Mouse (Mus musculus): ENCODE measurements at regions not wholly inside any gene's neighbourhood (a gene's known extent, or its start where the extent isn't known, plus 50 kb on each side); places are given as distances from the start of the nearest gene placed in this dataset.

- TF ChIP-seq CTCF (IDR thresholded peaks at IDR 0.05), result no peak
- intact Hi-C loops (cut with DNase I), result no loop called here
- DNase-seq (ENCODE audit: extremely low spot score in 1 of 2, low spot score in 2 of 2), result no peak
- Histone ChIP-seq H3K27ac (no peak overlapping the region), H3K4me3 (no peak overlapping the region)
Measured at GRCm38 (mm10) chr13:90729078-90729477, 176.1 kb downstream of the Atp6ap1l start.

- DNase-seq (ENCODE audit: extremely low spot score in 1 of 2, low spot score in 2 of 2), result no peak
- intact Hi-C loops (cut with DNase I), result no loop called here
- no peak for TF ChIP-seq CTCF (IDR thresholded peaks at IDR 0.05)
- Histone ChIP-seq H3K27ac (no peak overlapping the region), H3K4me3 (no peak overlapping the region)
Measured at GRCm38 (mm10) chr13:90727816-90728215, 177.3 kb downstream of the Atp6ap1l start.

DNA sequence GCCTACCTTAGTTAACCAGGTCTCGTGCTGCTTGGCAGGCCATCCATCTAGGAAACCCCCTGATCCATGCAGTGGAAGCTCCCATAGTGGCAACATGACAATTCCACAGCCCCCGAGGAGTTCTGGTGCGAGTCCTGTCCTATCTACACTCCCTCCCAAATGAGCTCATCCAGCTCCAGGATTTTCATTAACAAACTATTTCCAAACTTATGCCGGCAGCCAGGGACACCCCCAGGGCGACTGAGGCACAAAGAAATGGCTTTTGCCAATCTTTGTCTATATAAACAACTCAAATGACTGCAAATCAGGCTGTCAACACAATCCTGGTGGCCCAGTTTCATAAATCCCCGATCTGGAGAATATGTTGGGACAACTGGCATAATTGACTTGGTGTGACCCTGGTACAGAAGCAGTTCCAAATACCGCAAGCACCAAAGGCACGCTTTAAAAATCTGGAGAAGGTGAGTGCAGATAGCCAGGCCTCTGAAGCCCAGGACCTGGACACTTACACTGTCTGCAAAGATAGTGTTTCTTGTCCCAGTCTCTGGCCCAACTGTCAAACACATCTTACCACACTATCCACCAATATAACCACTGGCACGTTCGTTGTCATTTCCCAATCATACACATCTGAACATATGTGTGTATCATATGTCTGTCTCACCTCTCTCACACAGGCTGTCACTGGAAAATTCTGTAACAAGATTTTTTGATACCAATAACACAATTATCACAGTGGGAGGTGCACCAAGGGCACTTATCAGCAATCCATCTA is 179.9 kb downstream of the Atp6ap1l start:
- intact Hi-C loops (cut with DNase I), result no loop called here
- TF ChIP-seq CTCF (IDR thresholded peaks at IDR 0.05), result no peak
- no peak for DNase-seq (ENCODE audit: extremely low spot score in 1 of 2, low spot score in 2 of 2)
- Histone ChIP-seq H3K4me3 (no peak overlapping the region), H3K27ac (no peak overlapping the region)

- no peak overlapping the region for H3K27ac ChIP-seq
- no peak for TF ChIP-seq CTCF (IDR thresholded peaks at IDR 0.05)
- no peak for DNase-seq (ENCODE audit: extremely low spot score in 1 of 2, low spot score in 2 of 2)
- H3K4me3 ChIP-seq, result no peak overlapping the region
- intact Hi-C loops (cut with DNase I), result no loop called here
Measured at GRCm38 (mm10) chr13:90724598-90724997, 180.6 kb downstream of the Atp6ap1l start.

DNA sequence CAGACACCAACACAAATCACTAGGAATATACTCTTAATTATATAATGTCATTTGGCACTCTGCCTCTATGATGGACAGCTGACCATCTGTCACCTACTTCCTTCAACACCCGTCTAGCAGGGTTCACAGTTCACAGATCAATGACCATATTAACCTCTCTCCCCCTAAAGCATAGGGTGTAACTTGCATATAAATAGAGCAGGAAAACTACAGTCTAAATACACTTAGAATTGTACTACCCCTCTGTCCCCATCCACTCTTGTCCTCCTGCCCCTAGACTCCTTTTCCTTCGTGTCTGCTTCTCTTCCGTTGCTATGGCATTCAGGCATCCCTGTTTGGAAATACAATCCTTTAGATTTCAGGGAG is 181.6 kb downstream of the Atp6ap1l start:
- DNase-seq (ENCODE audit: extremely low spot score in 1 of 2, low spot score in 2 of 2), result no peak
- intact Hi-C loops (cut with DNase I), result no loop called here
- TF ChIP-seq CTCF (IDR thresholded peaks at IDR 0.05), result no peak
- Histone ChIP-seq H3K4me3 (no peak overlapping the region), H3K27ac (no peak overlapping the region)

GRCm38 (mm10) chr13:90722599-90723532 is 182.3 kb downstream of the Atp6ap1l start:
- Histone ChIP-seq H3K27ac (no peak overlapping the region), H3K4me3 (no peak overlapping the region)
- intact Hi-C loops (cut with DNase I), result no loop called here
- TF ChIP-seq CTCF (IDR thresholded peaks at IDR 0.05), result no peak
- no peak for DNase-seq (ENCODE audit: extremely low spot score in 1 of 2, low spot score in 2 of 2)

DNA sequence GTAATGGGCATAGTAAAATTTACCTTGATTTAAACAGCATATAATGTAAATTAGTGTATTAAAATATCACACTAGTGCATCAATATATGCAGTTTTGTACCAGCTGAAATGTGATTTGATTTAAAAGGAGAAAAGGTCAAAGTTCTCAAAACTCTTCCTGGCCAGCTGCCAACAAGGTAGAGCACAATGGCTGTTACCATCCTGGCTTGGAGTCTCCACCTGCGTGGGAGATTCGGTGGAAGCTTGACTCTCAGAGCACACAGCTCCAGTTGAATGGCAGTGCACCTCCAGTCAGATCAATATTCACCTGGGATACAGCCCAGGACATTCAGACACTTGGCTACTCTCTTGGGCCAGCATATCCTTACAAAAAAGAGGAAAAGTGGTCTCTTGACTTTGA is 220.8 kb downstream of the Atp6ap1l start:
- TF ChIP-seq CTCF (IDR thresholded peaks at IDR 0.05), result no peak
- Histone ChIP-seq H3K4me3 (no peak overlapping the region), H3K27ac (no peak overlapping the region)
- no peak for DNase-seq (ENCODE audit: extremely low spot score in 1 of 2, low spot score in 2 of 2)
- intact Hi-C loops (cut with DNase I), result no loop called here

DNA sequence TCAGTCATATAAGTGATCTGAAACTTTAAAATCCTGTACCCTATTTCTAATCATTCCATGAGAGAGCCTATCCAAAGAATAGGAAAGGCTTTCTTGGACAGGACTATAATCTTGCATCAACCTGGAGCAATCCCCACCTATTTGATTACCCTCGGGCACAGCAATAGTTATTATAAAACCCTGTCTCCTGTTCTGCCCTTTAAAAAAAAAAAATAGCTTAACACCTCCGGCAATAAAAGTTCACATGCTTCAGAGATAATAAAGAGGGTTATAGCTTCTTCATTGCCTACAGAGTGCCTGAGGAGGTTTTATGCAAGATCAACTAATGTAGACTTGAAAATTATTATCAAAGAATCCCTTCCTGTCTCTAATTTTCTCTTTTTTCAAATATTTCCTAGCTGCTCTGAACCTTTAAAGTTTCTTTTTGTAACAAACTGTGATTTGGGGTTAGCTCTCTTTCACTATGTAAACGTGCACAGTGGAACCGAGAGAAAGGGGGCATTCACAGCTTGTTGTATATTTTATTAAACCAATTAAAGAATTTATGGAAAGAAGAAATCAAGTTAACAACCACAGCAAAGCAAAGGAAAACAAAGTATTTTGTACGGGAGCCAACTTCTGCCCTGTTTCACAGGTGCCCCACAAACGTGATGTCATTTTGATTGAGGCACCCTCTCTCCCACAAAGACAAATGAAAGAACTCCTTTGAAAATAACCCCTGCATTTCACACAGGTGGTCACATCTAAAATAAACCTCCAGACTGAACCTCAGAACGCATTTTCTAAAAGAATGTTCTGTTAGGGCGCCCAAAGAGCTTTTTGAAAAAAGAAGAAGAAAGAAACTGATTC is 225.8 kb downstream of the Atp6ap1l start:
- no peak for DNase-seq (ENCODE audit: extremely low spot score in 1 of 2, low spot score in 2 of 2)
- TF ChIP-seq CTCF (IDR thresholded peaks at IDR 0.05), result no peak
- intact Hi-C loops (cut with DNase I), result no loop called here
- Histone ChIP-seq H3K4me3 (no peak overlapping the region), H3K27ac (no peak overlapping the region)

GRCm38 (mm10) chr13:90673823-90674222 is 231.3 kb downstream of the Atp6ap1l start:
- Histone ChIP-seq H3K4me3 (no peak overlapping the region), H3K27ac (no peak overlapping the region)
- no peak for TF ChIP-seq CTCF (IDR thresholded peaks at IDR 0.05)
- no peak for DNase-seq (ENCODE audit: extremely low spot score in 1 of 2, low spot score in 2 of 2)
- intact Hi-C loops (cut with DNase I), result no loop called here

- no peak for TF ChIP-seq CTCF (IDR thresholded peaks at IDR 0.05)
- H3K27ac ChIP-seq, result no peak overlapping the region
- no peak overlapping the region for H3K4me3 ChIP-seq
- intact Hi-C loops (cut with DNase I), result no loop called here
- no peak for DNase-seq (ENCODE audit: extremely low spot score in 1 of 2, low spot score in 2 of 2)
Measured at GRCm38 (mm10) chr13:90673079-90673478, 232.1 kb downstream of the Atp6ap1l start.

- TF ChIP-seq CTCF (IDR thresholded peaks at IDR 0.05), result no peak
- intact Hi-C loops (cut with DNase I), result no loop called here
- no peak overlapping the region for H3K27ac ChIP-seq
- no peak overlapping the region for H3K4me3 ChIP-seq
- no peak for DNase-seq (ENCODE audit: extremely low spot score in 1 of 2, low spot score in 2 of 2)
Measured at GRCm38 (mm10) chr13:90661567-90662141, 243.5 kb downstream of the Atp6ap1l start.
